Mouse (Mus musculus) cerebellum, adult 2 months (tissue): ENCODE data around the gene Efcab12.

Experiments
- CTCF ChIP-seq: fragments of 200-500 bp; IDR thresholded peaks from 2 replicates; pipeline ENCODE4 v1.5.1; 2011; ENCODE audit warnings: low read depth, mild to moderate bottlenecking, control low read depth, low read length, moderate library complexity, borderline replicate concordance; ENCODE audit not compliant: insufficient read depth
- POLR2A ChIP-seq: fragments of 200-500 bp; IDR thresholded peaks from 2 replicates; pipeline ENCODE4 v1.6.1; 2011; ENCODE audit warnings: low read length, control low read depth, borderline replicate concordance; ENCODE audit not compliant: insufficient read depth

DNA sequence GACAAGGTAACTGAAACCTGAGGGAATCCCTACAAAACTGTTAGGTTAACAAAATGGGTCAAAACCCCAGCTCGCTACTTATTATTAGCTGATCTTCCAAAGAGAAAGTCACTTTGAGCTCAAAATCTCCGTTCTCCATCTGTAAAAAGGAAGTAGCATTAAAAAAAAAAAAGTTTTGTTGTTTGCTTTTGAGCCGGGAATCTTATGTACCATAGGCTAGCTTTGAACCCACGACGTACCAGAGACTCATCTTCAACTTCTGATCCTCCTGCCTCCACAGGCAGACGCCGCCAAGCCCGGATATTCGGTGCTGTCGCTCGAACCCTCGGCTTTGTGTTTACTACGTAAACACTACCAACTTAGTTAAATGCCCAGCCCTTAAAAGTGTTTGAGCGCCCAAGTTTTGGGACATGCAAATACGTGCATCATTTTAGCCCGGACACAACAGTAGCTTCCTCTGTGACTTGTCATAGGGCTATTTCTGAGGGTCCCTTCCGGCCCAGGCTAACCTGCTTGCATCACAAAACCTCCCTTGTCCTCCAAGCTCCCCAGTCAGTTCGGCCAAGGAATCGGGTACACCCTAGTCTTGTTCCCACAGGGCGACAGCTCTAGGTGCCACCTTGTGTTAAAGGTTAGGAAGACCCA, 14.4 kb upstream of the Efcab12 start:
- TF ChIP-seq POLR2A (no peak), CTCF (no peak)
